ENCODE assay signal across 8 mouse cellular contexts in the genomic region with DNA sequence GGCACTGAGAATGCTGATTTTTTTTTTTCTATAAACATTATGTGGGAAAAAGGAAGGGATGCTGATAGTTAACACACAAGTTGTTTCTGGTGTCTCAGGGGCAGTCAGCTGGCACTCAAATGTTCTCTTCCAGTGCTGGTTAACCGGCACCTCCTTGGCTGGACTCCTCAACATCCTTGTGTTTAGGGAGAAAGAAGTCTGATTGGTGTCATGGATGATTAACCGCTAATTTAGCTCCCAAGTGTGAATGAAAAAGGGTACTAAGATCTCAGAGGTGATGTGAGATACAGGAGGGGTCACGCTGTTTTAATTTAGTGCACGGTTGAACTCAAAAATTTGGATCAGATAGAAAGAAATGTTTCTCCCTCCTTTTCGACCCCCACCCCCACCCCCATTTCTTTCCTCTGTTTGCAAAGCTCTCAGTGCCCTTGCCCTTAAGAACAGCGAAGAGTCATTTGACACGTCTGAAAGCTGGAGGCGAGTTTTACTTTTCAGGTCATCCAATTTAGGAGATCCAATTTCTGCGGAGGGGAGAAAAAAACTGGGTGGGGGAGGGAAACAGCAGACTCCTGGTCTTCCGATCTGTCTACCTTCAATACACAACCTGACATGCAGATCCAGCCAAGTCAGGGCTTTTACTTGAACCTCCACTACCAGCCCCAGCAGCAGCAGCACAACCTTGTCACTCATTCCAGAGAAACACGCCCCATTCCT. TPM values are rescaled to one million over a fixed set of nuclear protein-coding genes. Genes with fewer than 3 reads are reported as not detected.
A peak's percentile ranks its signal among the peaks of the same experiment; 100 is the strongest.
DNase-seq lines count a peak whose midpoint lies in the region; ATAC-seq and TF ChIP-seq lines count a peak whose summit lies in the region.

No protein-coding gene starts in this region.

- 8% methylated on average over 11 of the region's 11 CpGs for WGBS in lung, postnatal 0 days
- 3% methylated on average over 11 of the region's 11 CpGs for WGBS in limb, embryonic 12.5 days
- WGBS in stomach, embryonic 15.5 days, result 7% methylated on average over 11 of the region's 11 CpGs

- no peaks in the 10 kb centered on the region for H3K36me3 ChIP-seq in lung, postnatal 0 days (ENCODE audit: insufficient read depth, low read length)
- H3K36me3 ChIP-seq in limb, embryonic 12.5 days, result no peaks in the 10 kb centered on the region
- no peaks in the 10 kb centered on the region for H3K36me3 ChIP-seq in stomach, embryonic 15.5 days

- peak overlapping the region; percentile 89 for H3K4me2 ChIP-seq in lung, postnatal 0 days (replicated peaks; ENCODE audit: low read depth, low read length)
- H3K4me2 ChIP-seq in limb, embryonic 12.5 days, result peak overlapping the region; percentile 82
- H3K4me2 ChIP-seq in stomach, embryonic 15.5 days, result peak overlapping the region; percentile 76

- DNase-seq in cerebellum, adult 9-10 months, result peak; percentile 57
- DNase-seq in cerebellum, postnatal 4 days (ENCODE audit: low spot score in 2 of 2), result no peak
- no peak for DNase-seq in lung, postnatal 0 days (ENCODE audit: low spot score)
- no peak for DNase-seq in lung, postnatal 36 days
- DNase-seq in frontal cortex, postnatal 14 days (ENCODE audit: low spot score in 2 of 2), result no peak
- DNase-seq in ovary, postnatal 14 days (ENCODE audit: low spot score), result no peak

- H3K27ac ChIP-seq in lung, postnatal 0 days (ENCODE audit: low read length), result no peak overlapping the region
- peak overlapping the region; percentile 99 for H3K27ac ChIP-seq in limb, embryonic 12.5 days
- peak overlapping the region; percentile 59; the same call in 1 of the 2 replicates for H3K27ac ChIP-seq in stomach, embryonic 15.5 days

- H3K27me3 ChIP-seq in lung, postnatal 0 days (replicated peaks; ENCODE audit: insufficient read depth, low read length), result peaks cover 13% of the 10 kb centered on the region; the same call in 1 of the 2 replicates
- no peaks in the 10 kb centered on the region for H3K27me3 ChIP-seq in limb, embryonic 12.5 days
- H3K27me3 ChIP-seq in stomach, embryonic 15.5 days (replicated peaks), result no peaks in the 10 kb centered on the region

- H3K4me3 ChIP-seq in lung, postnatal 0 days (ENCODE audit: low read depth, low read length), result peak overlapping the region; percentile 51
- H3K4me3 ChIP-seq in limb, embryonic 12.5 days (replicated peaks), result peak overlapping the region; percentile 92
- peak overlapping the region; percentile 90 for H3K4me3 ChIP-seq in stomach, embryonic 15.5 days (replicated peaks)

- H3K9me3 ChIP-seq in lung, postnatal 0 days (ENCODE audit: low read length), result no peaks in the 10 kb centered on the region
- no peaks in the 10 kb centered on the region for H3K9me3 ChIP-seq in limb, embryonic 12.5 days
- no peaks in the 10 kb centered on the region for H3K9me3 ChIP-seq in stomach, embryonic 15.5 days

- ATAC-seq in lung, postnatal 0 days, result no peak
- no peak; the same call in 1 of the 2 replicates for ATAC-seq in limb, embryonic 12.5 days (ENCODE audit: insufficient number of reproducible peaks, insufficient read depth, low FRiP score, low TSS enrichment, low read depth)
- ATAC-seq in stomach, embryonic 15.5 days (ENCODE audit: insufficient read depth, low FRiP score, low read depth), result no peak

- no peaks in the 10 kb centered on the region for H3K4me1 ChIP-seq in lung, postnatal 0 days (ENCODE audit: insufficient read depth, low read depth, low read length)
- H3K4me1 ChIP-seq in limb, embryonic 12.5 days (replicated peaks), result peaks cover 37% of the 10 kb centered on the region
- H3K4me1 ChIP-seq in stomach, embryonic 15.5 days, result peaks cover 13% of the 10 kb centered on the region

- no peak for TF ChIP-seq CTCF in lung, postnatal 0 days (IDR thresholded peaks at IDR 0.05)

- no peak overlapping the region for H3K9ac ChIP-seq in lung, postnatal 0 days (replicated peaks; ENCODE audit: low read depth)
- no peak overlapping the region for H3K9ac ChIP-seq in limb, embryonic 12.5 days (replicated peaks)
- no peak overlapping the region for H3K9ac ChIP-seq in stomach, embryonic 15.5 days

- no peak for TF ChIP-seq EP300 in lung, postnatal 0 days (IDR thresholded peaks at IDR 0.05)

RNA-seq across cellular contexts. Expression of gene Lgr4, which starts 0.5 kb away (rescaled TPM):
- polyA plus RNA-seq in lung, postnatal 0 days (2015; fragmentation: Nextera tagmentation; extraction: Ambion mirVana), result 1.8 and 1.9 TPM in 2 replicates
- polyA plus RNA-seq in limb, embryonic 12.5 days (2016; fragmentation: Nextera tagmentation; extraction: Ambion mirVana), result 22.1 and 23.4 TPM in 2 replicates
- 24.4 and 26.0 TPM in 2 replicates for polyA plus RNA-seq in stomach, embryonic 15.5 days (2015; fragmentation: Nextera tagmentation; extraction: Ambion mirVana)

RNA-seq across cellular contexts. Expression of gene Lin7c, which starts 26.3 kb away (rescaled TPM):
- polyA plus RNA-seq in lung, postnatal 0 days (2015; fragmentation: Nextera tagmentation; extraction: Ambion mirVana), result 39.1 and 45.0 TPM in 2 replicates
- 61.8 and 62.7 TPM in 2 replicates for polyA plus RNA-seq in limb, embryonic 12.5 days (2016; fragmentation: Nextera tagmentation; extraction: Ambion mirVana)
- polyA plus RNA-seq in stomach, embryonic 15.5 days (2015; fragmentation: Nextera tagmentation; extraction: Ambion mirVana), result 61.9 and 68.6 TPM in 2 replicates
